Mouse (Mus musculus): Measurements from ENCODE around the gene Gm2974.
"Not testable (repeated sequence)": the region's sequence is repeated elsewhere in the genome, so short reads cannot be mapped to it uniquely, and the experiment has no call there.

Gm2974 gene

DNA sequence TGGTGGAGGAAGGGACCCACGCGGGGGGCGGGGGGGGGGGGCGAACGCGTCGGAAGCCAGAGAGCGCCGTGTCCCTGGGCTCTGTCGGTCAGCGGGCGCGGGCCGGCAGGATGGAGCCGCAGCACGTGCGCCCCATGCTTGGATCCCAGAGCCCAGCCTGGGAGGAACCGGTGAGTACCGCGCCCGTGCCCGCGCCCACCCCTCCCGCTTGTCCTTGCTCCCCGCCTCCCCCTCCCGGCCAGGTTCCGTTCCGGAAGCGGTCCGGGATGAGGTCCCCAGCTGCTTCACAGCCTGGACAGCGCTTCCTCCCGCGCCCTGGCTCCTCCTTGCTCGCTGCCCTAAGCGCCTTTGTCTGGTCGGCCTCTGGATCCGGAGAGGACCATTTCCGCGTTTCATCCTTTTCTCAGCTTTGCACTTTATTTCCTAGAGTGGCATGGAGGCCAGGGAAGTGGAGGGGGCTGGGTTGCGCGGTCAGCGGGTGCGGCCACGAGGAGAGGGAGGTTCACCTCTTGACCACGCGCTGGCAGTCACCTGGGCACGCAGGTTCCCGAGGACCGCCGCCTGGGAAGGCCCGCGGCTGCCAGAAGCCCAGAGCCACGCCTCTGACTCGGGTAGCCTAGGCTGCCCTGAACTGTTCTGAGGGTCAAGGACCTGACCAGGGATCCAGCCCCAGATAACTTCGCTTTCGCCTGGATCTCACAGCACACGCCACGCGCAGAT lies at the start of gene Gm2974:
Gm2974 (plus strand) TSS at position 86 of the 720 bp plus-strand sequence.
- DNase-seq (ENCODE audit: low read depth, low spot score), result not testable (repeated sequence)

DNA sequence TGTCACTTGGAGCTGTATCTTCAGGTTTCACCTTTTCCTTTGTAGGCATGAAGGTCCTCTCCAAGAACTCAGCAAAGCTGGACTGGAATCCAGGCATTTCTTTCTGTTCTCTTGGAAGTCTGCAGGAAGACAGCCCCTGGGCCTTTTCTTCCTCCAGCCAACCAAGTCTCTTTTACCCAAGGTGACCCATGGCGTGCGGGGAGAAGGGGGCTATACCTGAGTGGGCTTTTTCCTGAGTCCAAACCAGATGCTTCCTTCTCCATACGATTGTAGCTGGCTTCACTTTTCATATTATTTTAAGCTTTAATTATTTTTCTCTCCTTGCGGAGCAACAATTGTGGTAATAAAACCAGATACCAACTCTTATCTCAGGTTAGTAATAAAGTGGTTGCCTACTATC lies 40.7 kb upstream of the Gm2974 start:
- not testable (repeated sequence) for DNase-seq (ENCODE audit: low read depth, low spot score)

DNA sequence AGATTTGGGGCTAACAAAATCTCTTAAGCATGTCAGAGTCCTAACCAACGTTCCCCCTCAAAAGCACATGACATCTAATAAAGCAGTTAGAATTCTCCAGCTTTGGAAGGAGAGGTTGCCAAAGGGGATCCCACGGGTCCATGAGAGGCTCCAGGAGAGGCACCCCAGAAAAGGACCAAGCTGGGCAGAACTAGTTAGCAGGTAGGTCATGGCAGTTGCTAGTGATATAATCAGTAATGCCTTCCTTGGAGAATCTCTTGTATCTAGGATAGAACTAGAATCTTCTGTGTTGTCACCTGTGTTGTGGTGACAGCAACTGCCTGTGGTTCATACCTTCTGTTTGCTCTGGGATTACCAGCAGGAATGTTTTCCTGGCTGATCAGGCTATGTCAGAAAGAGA lies 17.6 kb upstream of the Gm2974 start, which contains the start of gene Gm3127:
Gm3127 (plus strand) TSS at position 301 of the 400 bp plus-strand sequence.
- not testable (repeated sequence) for DNase-seq (ENCODE audit: low read depth, low spot score)

DNA sequence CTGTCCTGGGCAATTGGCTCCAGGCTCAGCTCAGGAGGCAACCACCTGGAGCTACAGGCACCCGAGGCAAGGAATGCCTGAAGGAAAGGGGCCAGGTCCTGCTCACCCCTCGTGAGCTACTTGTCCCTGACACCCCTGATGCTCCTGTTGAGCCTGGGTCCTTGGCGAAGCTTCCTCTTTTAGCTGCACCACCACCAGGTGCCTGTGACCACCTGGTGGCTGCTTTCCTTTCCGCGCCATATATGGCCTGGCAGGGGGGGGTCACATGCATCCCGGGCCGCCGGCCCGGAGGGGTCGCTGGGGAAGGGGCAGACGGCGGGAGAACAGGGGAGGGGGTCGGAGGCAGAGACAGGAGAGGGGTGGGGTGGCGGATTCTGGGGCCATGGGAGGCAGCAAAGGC lies 346 bp upstream of the Gm2974 start:
- DNase-seq (ENCODE audit: low read depth, low spot score), result not testable (repeated sequence)

DNA sequence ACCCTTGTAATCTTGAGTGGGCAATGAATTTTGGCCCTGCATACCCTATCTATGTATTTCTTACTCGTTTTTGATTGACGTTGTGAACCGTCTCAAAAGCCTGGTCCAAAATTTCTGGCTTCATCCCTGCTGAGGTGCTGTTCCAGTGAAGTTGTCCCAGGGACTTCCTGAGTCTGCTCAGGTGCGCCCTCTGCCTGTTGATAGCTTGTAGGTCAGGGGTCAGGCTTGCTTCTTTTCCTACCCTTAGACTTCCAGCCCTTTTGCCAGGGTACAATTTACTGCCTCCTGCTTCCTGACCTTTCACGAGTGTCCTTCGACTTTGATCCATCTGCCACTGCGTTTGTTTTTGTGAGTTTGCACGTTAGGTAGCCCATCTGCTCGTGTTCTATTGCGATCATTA lies 999 bp downstream of the Gm2974 start:
- not testable (repeated sequence) for DNase-seq (ENCODE audit: low read depth, low spot score)

DNA sequence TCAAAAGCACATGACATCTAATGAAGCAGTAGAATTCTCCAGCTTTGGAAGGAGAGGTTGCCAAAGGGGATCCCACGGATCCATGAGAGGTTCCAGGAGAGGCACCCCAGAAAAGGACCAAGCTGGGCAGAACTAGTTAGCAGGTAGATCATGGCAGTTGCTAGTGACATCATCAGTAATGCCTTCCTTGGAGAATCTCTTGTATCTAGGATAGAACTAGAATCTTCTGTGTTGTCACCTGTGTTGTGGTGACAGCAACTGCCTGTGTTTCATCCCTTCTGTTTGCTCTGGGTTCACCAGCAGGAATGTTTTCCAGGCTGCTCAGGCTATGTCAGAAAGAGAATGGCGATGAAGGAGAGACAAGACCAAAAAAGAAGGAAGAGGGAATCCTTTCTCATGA lies 67.0 kb downstream of the Gm2974 start, which contains the start of gene Gm3138:
Gm3138 (plus strand) TSS at position 301 of the 400 bp plus-strand sequence.
- not testable (repeated sequence) for DNase-seq (ENCODE audit: low read depth, low spot score)

Data from A20 (cell line).